Mouse (Mus musculus): ENCODE data around the gene Ndufa7. TPM values are rescaled to one million over a fixed set of nuclear protein-coding genes. Genes with fewer than 3 reads are reported as not detected.

Ndufa7 gene
- 233 and 376 TPM in 2 replicates for polyA plus RNA-seq (2012; rRNA removed)

DNA sequence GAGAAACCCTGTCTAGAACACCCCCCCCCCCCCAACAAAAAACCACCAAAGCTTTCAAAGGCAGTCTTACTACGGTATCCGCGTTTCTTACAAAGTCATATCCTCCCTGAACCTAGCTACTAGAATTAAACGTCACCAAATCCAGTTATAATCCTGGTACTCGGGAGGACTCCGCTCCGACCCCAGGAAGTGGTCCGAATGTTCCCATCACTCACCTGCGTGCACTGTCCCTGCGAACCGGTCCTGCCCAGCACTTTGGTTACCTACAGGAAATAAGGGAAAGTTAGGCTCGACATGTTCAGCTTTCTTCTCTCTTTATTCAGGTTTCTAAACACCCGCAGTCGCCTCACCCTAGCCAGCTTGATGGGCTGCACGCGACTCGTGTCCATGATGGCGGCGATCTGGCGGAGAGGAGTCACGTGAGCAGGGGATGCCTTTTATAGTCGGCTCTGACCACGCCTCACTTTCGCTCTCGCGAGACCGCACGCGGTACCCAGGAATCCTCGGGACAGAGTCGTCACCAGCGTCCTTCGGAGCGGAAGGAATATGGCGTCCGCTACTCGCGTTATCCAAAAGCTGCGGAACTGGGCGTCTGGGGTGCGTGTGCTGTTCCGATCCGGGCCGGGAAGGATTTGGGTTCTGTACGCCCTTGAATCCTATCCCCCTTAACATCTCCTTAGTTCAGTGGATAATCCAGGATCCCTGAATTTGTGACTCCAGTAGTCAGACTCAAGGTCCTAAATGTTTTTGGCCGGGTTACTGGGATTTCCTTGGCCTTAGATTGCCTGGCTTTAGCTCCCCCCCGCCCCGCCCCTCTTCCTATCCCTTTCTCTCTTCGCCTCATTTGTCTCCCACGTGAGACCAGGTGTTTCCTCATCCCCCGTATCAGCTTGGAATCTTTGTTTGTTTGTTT is at the start of gene Ndufa7, which contains the start of gene Rps28:
TSS of gene Ndufa7 (plus strand) at position 489 of the 913 bp plus-strand sequence.
TSS of gene Rps28 (minus strand) at position 479 of the 913 bp plus-strand sequence.

DNA sequence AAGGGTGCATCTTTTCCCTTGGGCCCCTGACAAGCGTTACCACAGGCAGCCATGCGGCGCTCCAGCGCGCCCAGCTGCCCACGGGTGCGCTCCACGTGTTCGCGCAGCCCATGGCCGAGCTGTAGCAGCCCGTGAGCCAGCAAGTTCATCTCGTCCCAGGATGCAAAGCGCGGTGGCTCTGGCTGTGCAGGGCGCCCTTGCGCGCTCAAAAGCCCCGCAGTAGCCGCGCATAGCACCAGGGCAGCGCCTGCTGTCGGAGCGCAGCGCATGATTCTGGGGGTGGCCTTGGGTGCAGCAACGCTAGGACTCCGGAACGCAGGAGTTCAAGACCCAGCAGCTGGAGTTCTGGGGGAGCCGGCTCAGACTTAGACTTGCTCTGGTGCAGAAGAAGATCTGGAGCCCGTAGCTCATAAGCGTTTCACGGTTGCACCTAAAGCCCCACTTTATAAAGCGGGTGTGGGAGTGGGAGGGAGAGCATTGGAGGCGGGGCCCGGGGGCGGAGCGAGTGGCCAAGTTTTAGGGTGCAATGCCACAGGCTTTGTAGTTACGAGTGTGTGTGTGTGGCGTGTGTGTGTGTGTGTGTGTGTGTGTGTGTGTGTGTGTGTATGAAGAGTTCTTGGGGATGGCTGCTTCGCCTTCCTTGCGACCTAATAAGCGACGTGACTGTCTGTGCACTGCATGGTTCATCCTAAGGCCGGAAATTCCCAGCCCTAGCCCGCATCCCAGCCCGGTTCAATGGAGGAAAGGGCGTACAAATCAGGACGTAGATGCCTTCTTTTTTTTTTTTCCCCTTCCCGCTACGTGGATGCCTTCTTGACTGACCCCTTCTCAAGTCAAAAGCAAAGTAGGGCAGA is 43.0 kb upstream of the Ndufa7 start, which contains the start of gene Angptl4:
TSS of gene Angptl4 (minus strand) at position 707 of the 854 bp plus-strand sequence.

GRCm38 (mm10) chr17:33810334-33811141 is 13.8 kb upstream of the Ndufa7 start, which contains the start of gene Kank3:
TSS of gene Kank3 (plus strand) at chr17:33810519.

GRCm38 (mm10) chr17:33842966-33843795 is 18.8 kb downstream of the Ndufa7 start, which contains the start of gene Cd320:
TSS of gene Cd320 (plus strand) at chr17:33843091.

DNA sequence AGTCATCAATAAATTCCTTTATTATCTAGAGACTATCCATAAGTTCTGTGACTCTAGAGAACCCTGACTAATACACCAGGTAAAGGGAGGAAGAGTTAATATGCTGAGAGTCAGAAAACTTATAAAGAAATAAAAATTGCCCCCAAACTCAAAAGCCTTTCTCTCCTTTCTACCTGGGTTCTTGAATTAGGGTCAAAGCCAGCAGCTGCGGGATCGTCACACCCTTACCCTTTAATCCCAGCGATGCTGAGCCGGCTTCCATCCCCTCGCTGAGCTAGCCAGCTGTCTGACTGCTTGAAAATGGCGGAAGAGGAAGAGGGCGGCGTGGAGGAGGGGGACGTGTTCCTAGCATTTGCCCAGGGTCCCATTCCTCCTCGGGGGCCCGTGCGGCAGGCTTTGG is 49.2 kb downstream of the Ndufa7 start, which contains the start of gene Gm7029:
TSS of gene Gm7029 (plus strand) at position 301 of the 400 bp plus-strand sequence.

Other genes starting within 250 kb of the Ndufa7 start
- 36.2 and 39.0 TPM in 2 replicates for gene Zfp414, start 195.5 kb upstream of the Ndufa7 start, polyA plus RNA-seq (2012; rRNA removed)
- 0.16 TPM in 1 of 2 replicates, not detected in the other for gene Pram1, start 186.5 kb upstream of the Ndufa7 start, polyA plus RNA-seq (2012; rRNA removed)
- 27.4 and 31.2 TPM in 2 replicates for gene Hnrnpm, start 137.7 kb upstream of the Ndufa7 start, polyA plus RNA-seq (2012; rRNA removed)
- gene March2, start 105.9 kb upstream of the Ndufa7 start, polyA plus RNA-seq (2012; rRNA removed): 42.8 and 60.2 TPM in 2 replicates
- gene Rab11b, start 64.0 kb upstream of the Ndufa7 start, polyA plus RNA-seq (2012; rRNA removed): 166 and 168 TPM in 2 replicates
- 9.7 and 11.8 TPM in 2 replicates for gene Angptl4, start 42.7 kb upstream of the Ndufa7 start, polyA plus RNA-seq (2012; rRNA removed)
- gene Kank3, start 14.1 kb upstream of the Ndufa7 start, polyA plus RNA-seq (2012; rRNA removed): 19.7 and 19.8 TPM in 2 replicates
- 241 and 248 TPM in 2 replicates for gene Rps28, start within 50 bp of the Ndufa7 start, polyA plus RNA-seq (2012; rRNA removed)
- gene Cd320, start 18.5 kb downstream of the Ndufa7 start, polyA plus RNA-seq (2012; rRNA removed): 13.4 and 44.6 TPM in 2 replicates
- gene Gm7029, start 49.3 kb downstream of the Ndufa7 start, polyA plus RNA-seq (2012; rRNA removed): not detected in 2 replicates
- gene Kifc1, start 66.1 kb downstream of the Ndufa7 start, polyA plus RNA-seq (2012; rRNA removed): 2.8 and 3.9 TPM in 2 replicates
- 0.18 and 0.26 TPM in 2 replicates for gene Platr17, start 80.6 kb downstream of the Ndufa7 start, polyA plus RNA-seq (2012; rRNA removed)
- gene Daxx, start 84.8 kb downstream of the Ndufa7 start, polyA plus RNA-seq (2012; rRNA removed): 25.6 and 26.2 TPM in 2 replicates
- gene Tapbp, start 91.3 kb downstream of the Ndufa7 start, polyA plus RNA-seq (2012; rRNA removed): 92.0 and 99.2 TPM in 2 replicates
- gene Zbtb22, start 91.3 kb downstream of the Ndufa7 start, polyA plus RNA-seq (2012; rRNA removed): 45.0 and 64.9 TPM in 2 replicates
- 89.5 and 105 TPM in 2 replicates for gene Rgl2, start 105.0 kb downstream of the Ndufa7 start, polyA plus RNA-seq (2012; rRNA removed)
- 5.2 and 6.8 TPM in 2 replicates for gene Pfdn6, start 115.8 kb downstream of the Ndufa7 start, polyA plus RNA-seq (2012; rRNA removed)
- gene Wdr46, start 116.1 kb downstream of the Ndufa7 start, polyA plus RNA-seq (2012; rRNA removed): 8.8 and 11.1 TPM in 2 replicates
- gene B3galt4, start 126.9 kb downstream of the Ndufa7 start, polyA plus RNA-seq (2012; rRNA removed): 16.9 and 20.2 TPM in 2 replicates
- 30.6 and 32.9 TPM in 2 replicates for gene Vps52, start 131.2 kb downstream of the Ndufa7 start, polyA plus RNA-seq (2012; rRNA removed)
- gene Rps18, start 131.4 kb downstream of the Ndufa7 start, polyA plus RNA-seq (2012; rRNA removed): 111 and 142 TPM in 2 replicates
- gene H2-K1, start 175.8 kb downstream of the Ndufa7 start, polyA plus RNA-seq (2012; rRNA removed): 1,329 and 1,533 TPM in 2 replicates
- 16.2 and 20.2 TPM in 2 replicates for gene Ring1, start 200.1 kb downstream of the Ndufa7 start, polyA plus RNA-seq (2012; rRNA removed)
- gene H2-Ke6, start 203.5 kb downstream of the Ndufa7 start, polyA plus RNA-seq (2012; rRNA removed): 42.2 and 91.2 TPM in 2 replicates
- gene Slc39a7, start 207.1 kb downstream of the Ndufa7 start, polyA plus RNA-seq (2012; rRNA removed): 101 and 145 TPM in 2 replicates
- gene Rxrb, start 207.2 kb downstream of the Ndufa7 start, polyA plus RNA-seq (2012; rRNA removed): 41.3 and 55.6 TPM in 2 replicates
- gene Col11a2, start 214.9 kb downstream of the Ndufa7 start, polyA plus RNA-seq (2012; rRNA removed): 1.1 and 2.3 TPM in 2 replicates